Mouse (Mus musculus) kidney, adult 2 months (tissue): ENCODE results near the gene Ago1.

Experiments
- CTCF ChIP-seq: fragments of 200-500 bp; conservative IDR thresholded peaks from 2 replicates; pipeline ENCODE4 v1.5.1; 2011; ENCODE audit warnings: low read depth, mild to moderate bottlenecking, control low read depth, low read length, moderate library complexity, mixed read lengths; ENCODE audit not compliant: insufficient read depth, insufficient read length
- POLR2A ChIP-seq: fragments of 200-500 bp; IDR thresholded peaks from one replicate; pipeline ENCODE4 v1.6.1; 2011; ENCODE audit warnings: low read depth, low read length, control low read depth

DNA sequence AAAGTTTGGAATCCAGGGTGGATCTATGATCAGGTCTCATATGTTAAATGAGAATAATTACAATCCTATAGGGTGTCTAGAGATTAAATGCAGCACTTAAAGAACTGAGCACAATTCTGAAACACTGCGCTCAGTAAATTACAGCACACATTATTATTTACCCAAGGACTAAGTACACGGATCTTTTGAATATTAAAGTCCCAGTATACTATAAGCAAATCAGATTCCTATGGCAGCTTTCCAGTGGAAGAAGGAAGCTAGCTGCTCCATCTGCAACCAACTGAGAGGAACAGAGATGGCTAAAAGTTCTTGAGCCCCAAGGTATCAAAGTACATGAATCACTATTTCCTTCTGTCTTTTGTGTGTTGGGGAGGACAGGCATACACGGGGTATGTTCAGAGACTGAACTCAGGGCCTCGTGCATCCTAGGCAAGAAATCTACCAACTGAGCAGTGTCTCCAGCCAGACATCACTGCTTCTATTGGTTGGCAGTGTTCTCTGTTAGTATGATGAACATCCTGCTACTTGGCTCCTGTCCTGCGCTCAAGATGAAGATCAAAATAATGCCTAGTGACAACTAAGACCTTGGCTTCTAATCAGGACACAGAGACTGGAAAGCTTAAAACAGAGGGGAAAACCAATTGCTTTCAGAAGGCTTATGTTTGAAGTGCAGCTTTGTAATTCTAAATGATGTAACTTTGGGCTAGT, 13.7 kb downstream of the Ago1 start:
- TF ChIP-seq POLR2A: no peak
- TF ChIP-seq CTCF: no peak
